Mouse (Mus musculus): ENCODE measurements around the gene Ldlrad1. TPM values are rescaled to one million over a fixed set of nuclear protein-coding genes. Genes with fewer than 3 reads are reported as not detected.

Ldlrad1 gene
- polyA plus RNA-seq, 2 experiments: 0.05 to 0.17 TPM

- WGBS: 90% methylated on average over 2 of the region's 2 CpGs
These were observed 12.5 kb upstream of the Ldlrad1 start for GRCm38 (mm10) chr4:107196454-107196853.

GRCm38 (mm10) chr4:107198072-107198471, 10.9 kb upstream of the Ldlrad1 start:
- WGBS: 87% methylated on average over 5 of the region's 5 CpGs
- TF ChIP-seq POLR2A (IDR thresholded peaks at IDR 0.05; ENCODE audit: borderline replicate concordance, extremely low read depth, insufficient read depth, insufficient read length): no peak

More at GRCm38 (mm10) chr4:107196454-107196853, 12.5 kb upstream of the Ldlrad1 start:
- no peak for TF ChIP-seq POLR2A (IDR thresholded peaks at IDR 0.05; ENCODE audit: borderline replicate concordance, extremely low read depth, insufficient read depth, insufficient read length)
- Histone ChIP-seq H3K4me3 (replicated peaks; ENCODE audit: low read length) (no peak overlapping the region), H3K9me3 (ENCODE audit: control insufficient read depth, low read length) (no peaks in the 10 kb centered on the region), H3K4me1 (ENCODE audit: control insufficient read depth, insufficient read depth, low read length) (no peaks in the 10 kb centered on the region), H3K27ac (replicated peaks; ENCODE audit: low read depth, low read length) (no peak overlapping the region), H3K36me3 (ENCODE audit: control insufficient read depth, insufficient read depth, low read length) (peaks cover 85% of the 10 kb centered on the region), H3K4me2 (replicated peaks; ENCODE audit: low read depth, low read length, severe bottlenecking) (no peak overlapping the region), H3K9ac (ENCODE audit: low read depth, low read length, severe bottlenecking) (no peak overlapping the region), H3K27me3 (ENCODE audit: control insufficient read depth, insufficient read depth, low read length) (no peaks in the 10 kb centered on the region)
- ATAC-seq (ENCODE audit: low FRiP score, low read depth): no peak
- DNase-seq (ENCODE audit: low spot score): no peak

DNA sequence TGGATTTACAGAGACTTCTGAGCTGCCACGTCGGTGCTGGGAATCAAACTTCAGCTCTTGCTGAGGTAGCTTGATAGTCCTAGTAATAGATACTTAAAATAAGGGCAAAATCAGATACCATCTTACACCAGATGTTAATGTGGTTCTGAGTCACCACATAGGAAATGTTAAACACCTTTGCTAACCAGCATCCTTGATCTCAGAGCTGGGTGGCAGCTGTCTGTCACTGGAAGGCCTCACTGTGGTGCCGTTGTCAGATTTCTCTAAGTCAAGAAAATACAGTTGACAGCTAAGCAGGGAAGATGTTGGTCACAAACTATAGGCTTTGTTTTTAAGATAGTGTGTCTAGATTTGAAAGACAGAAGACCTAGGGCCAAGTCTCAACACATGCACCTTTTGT, 7.2 kb upstream of the Ldlrad1 start:
- Histone ChIP-seq H3K27me3 (ENCODE audit: control insufficient read depth, insufficient read depth, low read length) (no peaks in the 10 kb centered on the region), H3K27ac (replicated peaks; ENCODE audit: low read depth, low read length) (no peak overlapping the region), H3K9me3 (ENCODE audit: control insufficient read depth, low read length) (no peaks in the 10 kb centered on the region), H3K36me3 (ENCODE audit: control insufficient read depth, insufficient read depth, low read length) (peaks cover 79% of the 10 kb centered on the region), H3K4me1 (ENCODE audit: control insufficient read depth, insufficient read depth, low read length) (no peaks in the 10 kb centered on the region), H3K4me3 (replicated peaks; ENCODE audit: low read length) (no peak overlapping the region), H3K9ac (ENCODE audit: low read depth, low read length, severe bottlenecking) (no peak overlapping the region), H3K4me2 (replicated peaks; ENCODE audit: low read depth, low read length, severe bottlenecking) (no peak overlapping the region)
- TF ChIP-seq POLR2A (IDR thresholded peaks at IDR 0.05; ENCODE audit: borderline replicate concordance, extremely low read depth, insufficient read depth, insufficient read length): no peak
- no peak for ATAC-seq (ENCODE audit: low FRiP score, low read depth)
- no peak for DNase-seq (ENCODE audit: low spot score)
- 93% methylated on average over 3 of the region's 3 CpGs for WGBS

More at GRCm38 (mm10) chr4:107198072-107198471, 10.9 kb upstream of the Ldlrad1 start:
- peaks cover 92% of the 10 kb centered on the region for H3K36me3 ChIP-seq (ENCODE audit: control insufficient read depth, insufficient read depth, low read length)
- no peak for ATAC-seq (ENCODE audit: low FRiP score, low read depth)
- DNase-seq (ENCODE audit: low spot score): no peak
- no peaks in the 10 kb centered on the region for H3K9me3 ChIP-seq (ENCODE audit: control insufficient read depth, low read length)
- H3K27me3 ChIP-seq (ENCODE audit: control insufficient read depth, insufficient read depth, low read length): no peaks in the 10 kb centered on the region
- no peak overlapping the region for H3K27ac ChIP-seq (replicated peaks; ENCODE audit: low read depth, low read length)
- no peak overlapping the region for H3K9ac ChIP-seq (ENCODE audit: low read depth, low read length, severe bottlenecking)
- no peak overlapping the region for H3K4me3 ChIP-seq (replicated peaks; ENCODE audit: low read length)
- no peak overlapping the region for H3K4me2 ChIP-seq (replicated peaks; ENCODE audit: low read depth, low read length, severe bottlenecking)
- H3K4me1 ChIP-seq (ENCODE audit: control insufficient read depth, insufficient read depth, low read length): no peaks in the 10 kb centered on the region

DNA sequence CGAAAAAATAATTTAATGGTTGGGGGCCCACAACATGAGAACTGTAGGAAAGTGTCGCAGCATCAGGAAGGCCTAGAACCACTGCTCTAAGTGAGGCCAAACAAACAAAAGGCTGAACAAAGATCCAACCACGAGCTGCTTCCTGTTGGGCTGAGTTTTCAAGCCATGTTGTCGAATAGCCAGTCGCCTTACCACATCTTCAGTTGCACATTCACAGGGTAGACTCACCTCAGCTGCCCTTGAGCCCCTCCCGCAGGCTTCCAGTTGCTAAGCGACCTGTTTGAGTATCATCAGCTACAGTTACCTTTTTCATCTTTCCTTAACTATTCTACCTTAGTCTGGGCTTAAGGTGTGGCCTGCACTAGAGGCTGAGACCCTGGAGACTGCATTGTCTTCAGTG, 6.0 kb upstream of the Ldlrad1 start:
- WGBS: 89% methylated on average over 7 of the region's 7 CpGs
- no peak overlapping the region for H3K27ac ChIP-seq (replicated peaks; ENCODE audit: low read depth, low read length)
- DNase-seq (ENCODE audit: low spot score) (no peak), ATAC-seq (ENCODE audit: low FRiP score, low read depth) (no peak)
- no peaks in the 10 kb centered on the region for H3K4me1 ChIP-seq (ENCODE audit: control insufficient read depth, insufficient read depth, low read length)
- peaks cover 77% of the 10 kb centered on the region for H3K36me3 ChIP-seq (ENCODE audit: control insufficient read depth, insufficient read depth, low read length)
- no peaks in the 10 kb centered on the region for H3K9me3 ChIP-seq (ENCODE audit: control insufficient read depth, low read length)
- no peak overlapping the region for H3K4me3 ChIP-seq (replicated peaks; ENCODE audit: low read length)
- no peaks in the 10 kb centered on the region for H3K27me3 ChIP-seq (ENCODE audit: control insufficient read depth, insufficient read depth, low read length)
- no peak overlapping the region for H3K9ac ChIP-seq (ENCODE audit: low read depth, low read length, severe bottlenecking)
- H3K4me2 ChIP-seq (replicated peaks; ENCODE audit: low read depth, low read length, severe bottlenecking): no peak overlapping the region
- no peak for TF ChIP-seq POLR2A (IDR thresholded peaks at IDR 0.05; ENCODE audit: borderline replicate concordance, extremely low read depth, insufficient read depth, insufficient read length)

GRCm38 (mm10) chr4:107207016-107207415, 2.0 kb upstream of the Ldlrad1 start:
- no peaks in the 10 kb centered on the region for H3K4me1 ChIP-seq (ENCODE audit: control insufficient read depth, insufficient read depth, low read length)

More at GRCm38 (mm10) chr4:107207016-107207415, 2.0 kb upstream of the Ldlrad1 start:
- no peaks in the 10 kb centered on the region for H3K9me3 ChIP-seq (ENCODE audit: control insufficient read depth, low read length)
- no peak overlapping the region for H3K4me2 ChIP-seq (replicated peaks; ENCODE audit: low read depth, low read length, severe bottlenecking)
- H3K36me3 ChIP-seq (ENCODE audit: control insufficient read depth, insufficient read depth, low read length): peaks cover 40% of the 10 kb centered on the region
- no peak overlapping the region for H3K9ac ChIP-seq (ENCODE audit: low read depth, low read length, severe bottlenecking)
- WGBS: 84% methylated on average over 2 of the region's 2 CpGs
- no peaks in the 10 kb centered on the region for H3K27me3 ChIP-seq (ENCODE audit: control insufficient read depth, insufficient read depth, low read length)
- H3K4me3 ChIP-seq (replicated peaks; ENCODE audit: low read length): no peak overlapping the region
- no peak for TF ChIP-seq POLR2A (IDR thresholded peaks at IDR 0.05; ENCODE audit: borderline replicate concordance, extremely low read depth, insufficient read depth, insufficient read length)
- no peak for ATAC-seq (ENCODE audit: low FRiP score, low read depth)
- no peak for DNase-seq (ENCODE audit: low spot score)
- no peak overlapping the region for H3K27ac ChIP-seq (replicated peaks; ENCODE audit: low read depth, low read length)
